Mouse (Mus musculus): ENCODE measurements around the gene Zfp574.

The Zfp574 gene

DNA sequence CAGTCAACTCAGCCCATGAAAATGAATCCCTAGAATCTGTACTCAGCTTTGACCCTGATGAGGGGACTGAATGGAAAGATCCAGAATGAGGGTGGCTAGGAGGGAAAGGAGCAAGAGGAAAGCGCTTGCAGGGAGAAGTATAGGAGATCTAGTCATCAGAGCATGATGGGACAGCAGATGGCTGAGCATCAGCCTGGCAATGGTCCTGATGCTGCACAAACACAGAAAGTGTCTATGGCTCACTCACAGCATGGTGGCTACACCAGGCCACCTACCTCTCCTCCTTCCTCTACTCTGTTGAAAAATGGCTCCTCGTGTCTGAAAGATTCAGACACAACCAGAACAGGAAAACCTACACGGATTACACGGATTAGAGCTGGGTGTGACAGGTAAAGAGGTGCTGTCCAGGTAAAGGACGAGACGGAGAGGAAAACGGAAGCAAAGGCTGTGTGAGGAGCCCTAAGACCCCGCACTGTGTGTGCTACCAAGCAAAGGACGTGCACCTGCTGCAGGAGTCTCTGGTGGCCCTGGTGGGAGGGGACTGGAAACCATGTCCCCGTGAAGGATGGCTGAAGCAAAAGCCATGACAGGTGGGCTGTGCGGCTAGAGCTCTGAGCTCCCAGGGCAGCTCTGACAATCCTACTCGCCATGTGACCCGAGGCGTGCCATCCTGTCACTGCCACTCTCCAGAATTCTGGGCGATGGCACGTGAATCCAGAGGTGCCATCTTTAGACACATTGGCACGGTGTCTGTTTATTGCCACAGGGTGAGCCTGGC, 40.0 kb downstream of the Zfp574 start:
- in situ Hi-C loops (cut with MboI, MseI): no loop called here

DNA sequence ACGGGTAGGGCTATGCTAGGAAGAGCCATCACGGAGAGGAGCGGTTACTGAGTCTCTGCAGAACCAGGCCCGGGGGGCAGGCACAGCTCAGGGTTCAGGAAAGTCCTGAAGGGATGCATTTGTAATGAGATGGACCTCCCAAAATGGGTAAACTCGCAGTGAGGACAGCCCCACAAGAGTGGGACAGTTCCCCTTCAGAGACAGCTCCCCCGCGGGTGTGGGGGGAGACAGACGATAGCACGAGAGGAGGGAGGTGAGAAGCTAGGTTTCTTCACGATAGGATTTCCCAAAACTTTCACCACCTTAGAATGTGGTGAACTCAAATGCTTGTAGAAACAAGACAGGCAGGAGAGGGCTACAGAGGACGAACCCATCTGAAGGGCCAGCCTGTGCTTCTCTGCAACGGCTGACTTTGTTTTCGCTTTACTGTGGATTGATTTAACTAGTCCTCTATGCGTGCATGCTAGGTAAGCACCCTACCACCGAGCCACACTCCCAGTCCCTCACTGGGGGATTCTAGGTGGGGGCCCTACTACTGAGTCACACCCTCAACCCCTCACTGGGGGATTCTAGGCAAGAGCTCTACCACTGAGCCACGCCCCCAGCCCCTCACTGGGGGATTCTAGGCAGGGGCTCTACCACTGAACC, 40.7 kb downstream of the Zfp574 start:
- in situ Hi-C loops (cut with MboI, MseI): no loop called here

DNA sequence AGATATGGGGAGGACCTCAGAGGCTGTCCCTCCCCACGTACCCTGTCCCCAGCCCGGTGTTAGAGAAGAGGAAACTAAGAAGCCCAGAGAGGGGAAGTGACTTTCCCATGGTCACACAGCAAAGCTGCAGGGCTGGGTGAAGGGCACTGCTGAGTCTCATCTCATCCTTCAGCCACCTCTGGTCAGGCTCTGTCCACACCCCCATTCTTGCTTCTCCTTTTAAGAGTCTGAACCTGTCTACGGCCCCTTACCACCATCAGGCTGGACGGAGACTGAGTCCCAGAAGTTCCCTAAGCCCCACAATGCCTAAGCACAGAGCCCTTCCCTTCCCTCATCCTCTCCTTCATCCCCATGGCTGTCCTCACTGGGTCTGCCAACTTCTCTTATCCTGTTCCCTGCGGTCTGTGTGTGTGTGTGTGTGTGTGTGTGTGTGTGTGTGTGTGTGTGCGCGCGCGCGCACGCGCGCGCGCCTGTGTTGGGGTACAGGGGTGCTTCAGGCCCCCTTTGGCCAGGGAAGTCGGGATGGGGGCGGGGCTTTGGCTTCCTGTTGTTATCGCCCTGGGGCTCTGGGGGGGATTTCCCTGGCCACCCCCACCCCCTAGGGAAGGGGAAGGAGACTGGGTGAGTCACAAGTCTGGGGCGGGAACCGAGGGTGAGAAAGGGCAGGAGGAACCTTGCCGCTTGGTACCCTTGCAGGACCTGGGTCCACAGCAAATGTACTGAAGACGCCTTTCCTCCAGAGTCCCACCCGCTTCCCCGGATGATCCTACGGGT, 47.9 kb downstream of the Zfp574 start:
- in situ Hi-C loops (cut with MboI, MseI): no loop called here

DNA sequence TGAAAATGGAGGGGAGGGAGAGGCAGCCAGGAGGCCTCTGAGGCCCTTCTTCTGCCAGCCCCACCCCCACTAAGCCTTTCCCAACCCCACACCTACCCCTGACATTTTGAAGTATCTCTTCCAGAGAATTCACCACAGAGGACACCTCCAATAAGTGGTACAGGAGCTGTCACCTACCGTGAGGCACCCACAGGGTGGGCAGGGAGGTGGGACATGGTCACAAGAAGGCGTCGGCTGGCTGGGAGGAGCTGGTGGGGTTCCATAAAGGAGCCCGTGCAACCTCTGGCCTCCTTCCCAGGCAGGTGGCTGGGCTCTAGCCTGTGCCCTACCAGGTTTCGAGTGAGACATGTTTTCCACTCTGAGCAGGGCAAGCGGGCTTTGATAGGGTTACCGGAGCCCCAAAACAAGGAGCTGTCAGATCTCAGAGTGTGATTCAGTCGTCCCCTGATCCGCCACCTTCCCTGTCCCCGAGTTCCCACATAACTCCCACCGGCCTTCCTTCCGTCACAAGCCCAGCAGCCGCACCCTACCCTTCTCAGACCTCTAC, 48.9 kb downstream of the Zfp574 start:
- in situ Hi-C loops (cut with MboI, MseI): no loop called here

DNA sequence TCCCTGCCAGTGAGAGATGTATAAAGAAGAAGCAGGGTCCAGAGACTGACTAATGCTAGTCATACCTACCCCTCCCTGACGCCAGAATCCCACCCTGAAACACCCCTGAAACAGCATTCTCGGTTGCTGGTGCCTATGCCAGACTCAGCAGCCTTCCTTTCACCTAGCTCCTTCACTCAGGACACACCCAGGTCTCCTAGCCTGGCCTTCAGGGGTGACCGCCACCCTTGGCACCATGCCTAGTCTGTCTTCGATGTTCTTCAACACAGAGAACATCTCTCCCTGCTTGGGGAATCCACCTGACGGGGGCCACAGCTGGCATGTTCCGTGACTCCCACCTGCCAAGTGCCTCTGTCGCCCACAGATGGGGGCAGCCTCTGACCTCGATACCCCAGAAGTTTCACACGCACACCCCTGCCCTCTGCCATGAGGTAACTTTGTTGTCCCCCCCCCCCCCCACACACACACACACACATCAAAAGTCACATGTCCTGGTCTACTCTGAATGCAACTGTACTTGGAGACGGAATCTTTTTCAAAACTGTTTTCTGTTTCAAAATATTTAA, 53.4 kb downstream of the Zfp574 start:
- in situ Hi-C loops (cut with MboI, MseI): no loop called here

DNA sequence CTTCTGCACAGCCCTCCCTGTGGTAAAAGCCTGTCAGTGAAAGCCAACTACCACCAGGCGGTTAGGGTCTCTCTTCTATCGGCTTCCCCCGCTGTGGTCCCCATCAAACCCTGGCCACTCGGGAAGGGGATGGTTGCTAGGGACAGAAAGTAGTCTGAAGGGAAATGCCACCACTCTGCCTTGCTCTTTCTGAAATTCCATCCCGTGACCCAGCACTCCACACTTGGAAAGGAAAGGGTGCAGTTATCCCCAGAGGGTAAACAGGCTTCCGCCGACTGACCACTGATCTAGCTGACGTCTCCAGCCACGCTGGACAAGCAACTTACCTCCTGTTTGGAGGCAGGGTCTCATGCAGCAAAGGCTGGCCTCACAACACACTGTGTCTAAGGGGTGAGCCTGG, 55.6 kb downstream of the Zfp574 start:
- in situ Hi-C loops (cut with MboI, MseI): no loop called here

DNA sequence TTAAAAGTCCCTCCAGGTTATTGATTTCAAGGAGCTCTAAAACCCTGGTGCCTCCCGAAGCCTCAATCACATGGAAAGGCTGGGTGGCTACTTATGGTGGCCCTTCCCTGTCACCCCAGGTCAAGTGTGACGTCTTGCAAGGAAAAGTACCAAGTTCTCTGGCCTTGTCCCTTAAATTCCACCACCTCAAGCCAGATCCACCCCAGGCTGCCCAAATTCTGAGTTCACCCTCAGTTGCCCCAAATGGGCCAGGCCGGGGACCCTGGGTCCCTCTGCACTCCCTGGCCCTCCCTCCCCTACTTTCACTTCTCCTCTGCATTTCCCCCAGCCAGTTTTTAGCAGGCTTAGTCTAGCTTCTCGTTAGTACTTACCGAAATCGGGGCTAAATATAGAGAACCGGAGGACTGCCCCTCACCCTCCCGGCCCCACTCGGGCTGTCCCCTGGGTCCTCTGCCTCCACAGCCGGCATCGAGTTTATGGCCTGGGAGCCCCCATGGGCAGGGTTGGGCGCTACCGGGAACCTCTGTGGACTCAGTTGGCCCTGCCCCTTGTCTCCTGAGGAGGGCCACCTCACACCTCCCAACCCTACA, 57.1 kb downstream of the Zfp574 start:
- in situ Hi-C loops (cut with MboI, MseI): no loop called here

DNA sequence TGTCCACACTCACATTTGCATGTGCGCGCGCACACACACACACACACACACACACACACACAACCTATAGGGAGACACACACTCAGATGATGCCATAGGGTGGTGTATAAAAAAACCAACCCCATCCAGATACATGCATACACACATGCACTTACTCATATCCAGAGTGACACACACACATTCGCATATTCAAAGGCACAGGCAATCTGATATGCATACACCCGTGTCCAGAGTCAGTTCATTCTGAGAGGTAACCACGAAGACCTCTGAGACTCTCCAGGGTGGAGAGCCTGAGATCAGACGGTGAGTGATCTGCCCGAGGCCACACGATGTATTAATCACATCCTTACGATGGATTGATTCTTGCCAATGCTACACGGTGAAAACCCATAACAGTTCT, 58.2 kb downstream of the Zfp574 start:
- in situ Hi-C loops (cut with MboI, MseI): loop anchor here (5.0 to 10.0 kb wide), 2 partner anchors 54 to 142 kb away; no protein-coding TSS in a partner anchor

DNA sequence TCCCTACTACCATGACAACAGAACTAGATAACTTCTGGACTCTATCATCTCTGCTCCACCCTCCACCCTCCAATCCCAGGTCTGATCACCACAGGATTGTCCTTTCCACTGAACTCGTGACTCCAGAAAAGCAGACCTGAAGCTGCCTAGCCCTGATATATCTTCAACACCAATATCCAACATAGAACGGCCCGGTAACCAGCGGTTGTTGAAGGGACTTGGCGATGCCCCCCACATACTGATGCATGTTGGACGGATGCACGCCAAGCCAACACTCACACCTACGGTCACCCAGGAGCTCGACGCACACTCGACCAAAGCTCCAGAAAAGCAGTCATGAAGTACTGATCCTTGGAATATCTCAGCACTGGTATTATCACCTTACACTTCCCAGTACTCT, 58.9 kb downstream of the Zfp574 start:
- in situ Hi-C loops (cut with MboI, MseI): loop anchor here (5.0 to 10.0 kb wide), 2 partner anchors 54 to 141 kb away; no protein-coding TSS in a partner anchor

DNA sequence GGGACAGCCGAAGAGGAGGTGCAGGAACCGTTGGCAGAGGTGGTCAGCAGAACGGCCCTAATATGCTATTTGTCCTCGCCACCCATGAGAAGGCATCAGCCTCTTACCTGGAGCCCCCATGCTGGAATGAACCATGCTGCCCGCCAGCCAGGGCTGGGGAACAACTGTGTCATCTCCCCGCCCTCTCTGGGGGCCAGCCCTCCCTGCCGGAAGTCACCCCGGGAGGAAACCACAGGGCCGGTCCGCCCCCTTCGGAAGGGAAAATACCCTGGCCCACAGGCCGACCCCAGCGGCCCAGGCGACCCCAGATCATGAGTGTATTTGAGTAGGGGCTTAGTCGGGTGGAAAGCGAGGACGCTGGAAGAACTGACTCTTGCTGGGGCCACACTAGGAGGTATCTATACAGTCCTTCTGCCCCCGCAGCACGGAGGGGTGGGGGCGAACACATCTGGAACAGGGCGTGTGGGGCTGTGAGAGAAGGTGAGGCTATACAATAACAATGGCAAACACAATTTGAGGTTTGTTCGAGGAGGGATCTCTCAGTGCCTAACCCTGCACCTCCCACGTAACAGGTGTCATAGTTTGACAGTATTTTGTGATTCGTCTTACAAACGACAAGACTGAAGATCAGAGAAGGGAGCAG, 60.1 kb downstream of the Zfp574 start:
- in situ Hi-C loops (cut with MboI, MseI): loop anchor here (5.0 to 10.0 kb wide), 2 partner anchors 52 to 140 kb away; no protein-coding TSS in a partner anchor

Measured in regulatory T cell (primary cell).